Mouse (Mus musculus) brain, adult 2 months (tissue): ENCODE data around the gene Ap1s3.
"Not testable (repeated sequence)": the region's sequence is repeated elsewhere in the genome, so short reads cannot be mapped to it uniquely, and the experiment has no call there.

Source experiments
- DNase-seq: peaks from one replicate; pipeline ENCODE4 v3.0.0; 2011; ENCODE audit warnings: low read depth, low spot score

Gene Ap1s3

DNA sequence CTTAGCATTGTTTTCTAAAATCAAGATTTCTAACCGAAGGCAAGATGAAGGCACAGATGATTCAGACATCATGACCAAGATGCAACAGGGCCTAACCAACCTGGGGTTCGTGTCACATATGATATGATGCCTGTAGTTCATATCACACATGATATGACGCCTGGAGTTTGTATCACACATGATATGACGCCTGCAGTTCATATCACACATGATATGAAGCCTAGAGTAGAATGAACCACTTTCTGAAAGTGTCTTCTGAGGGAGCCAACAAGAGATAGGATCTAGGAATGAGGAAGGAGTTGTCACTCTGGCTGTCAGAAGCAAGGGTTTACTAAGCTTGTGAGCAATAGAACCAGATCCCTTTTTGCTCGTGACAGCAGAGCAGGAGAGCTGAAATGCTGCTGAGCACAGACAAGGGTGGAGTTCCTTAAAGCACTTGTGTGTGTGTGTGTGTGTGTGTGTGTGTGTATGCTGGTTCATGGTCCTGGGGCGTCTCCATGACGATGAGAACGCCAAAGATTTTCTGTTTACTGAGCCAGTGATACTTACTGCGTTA is 2.3 kb downstream of the Ap1s3 start:
- DNase-seq: no peak

DNA sequence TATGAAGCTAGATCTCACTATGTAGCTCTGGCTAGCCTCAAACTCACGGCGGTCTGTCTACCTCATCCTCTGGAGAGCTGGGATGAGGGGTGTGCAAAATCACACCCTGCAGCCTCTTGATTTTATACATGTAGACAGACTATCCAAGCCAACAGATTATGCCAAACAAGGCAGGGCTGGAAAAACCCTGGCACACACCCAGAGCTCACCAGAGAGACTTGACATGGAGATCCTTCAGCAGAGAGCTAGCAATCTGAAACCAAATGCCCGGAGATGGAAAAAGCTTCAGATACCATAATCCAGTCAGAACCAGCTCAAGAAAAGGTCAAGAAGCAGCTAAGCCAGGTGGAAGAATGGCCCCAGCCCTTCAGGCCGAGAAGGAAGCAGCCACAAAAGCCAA is 6.9 kb downstream of the Ap1s3 start:
- peak; percentile 21 for DNase-seq

DNA sequence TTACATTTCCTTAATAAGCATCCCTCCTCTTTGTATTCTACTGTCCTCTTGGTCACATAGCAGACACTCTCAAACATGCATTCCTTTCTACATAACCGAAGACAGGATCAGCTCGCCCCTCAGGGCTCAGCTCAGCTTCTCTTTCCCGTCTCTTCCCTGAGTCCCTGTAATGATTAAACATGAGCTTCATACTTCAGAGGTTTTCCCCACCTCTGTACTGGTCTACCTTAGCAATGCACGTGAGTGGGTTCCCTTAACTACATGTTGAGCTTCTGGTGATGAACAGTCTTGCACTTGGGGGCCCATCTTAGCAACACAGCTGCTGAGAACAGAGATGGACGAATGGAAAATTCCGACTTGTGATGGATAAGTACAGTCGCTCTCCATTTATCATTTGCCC is 12.2 kb downstream of the Ap1s3 start:
- DNase-seq: no peak

DNA sequence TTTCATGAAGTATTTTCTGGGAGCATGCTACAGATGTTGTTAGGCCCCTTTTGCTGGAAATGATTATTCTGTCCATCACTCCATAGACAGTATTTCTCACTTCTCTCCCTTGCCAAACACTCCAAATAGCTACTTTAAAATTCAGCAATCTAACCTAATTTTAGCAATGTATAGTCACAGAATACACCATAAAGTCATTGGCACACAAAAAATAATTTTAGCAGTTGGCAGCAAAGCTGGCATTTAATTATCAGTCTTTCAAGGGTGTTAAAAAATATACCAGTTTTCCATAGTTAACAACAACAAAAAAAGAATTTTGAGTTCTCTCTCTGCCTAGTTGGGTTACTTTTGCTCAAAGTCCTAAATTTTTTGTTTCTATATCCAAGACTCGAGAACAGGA is 14.4 kb downstream of the Ap1s3 start:
- DNase-seq: peak; percentile 51

- peak; percentile 12 for DNase-seq
These were observed 15.8 kb downstream of the Ap1s3 start for GRCm38 (mm10) chr1:79655819-79656555.

DNA sequence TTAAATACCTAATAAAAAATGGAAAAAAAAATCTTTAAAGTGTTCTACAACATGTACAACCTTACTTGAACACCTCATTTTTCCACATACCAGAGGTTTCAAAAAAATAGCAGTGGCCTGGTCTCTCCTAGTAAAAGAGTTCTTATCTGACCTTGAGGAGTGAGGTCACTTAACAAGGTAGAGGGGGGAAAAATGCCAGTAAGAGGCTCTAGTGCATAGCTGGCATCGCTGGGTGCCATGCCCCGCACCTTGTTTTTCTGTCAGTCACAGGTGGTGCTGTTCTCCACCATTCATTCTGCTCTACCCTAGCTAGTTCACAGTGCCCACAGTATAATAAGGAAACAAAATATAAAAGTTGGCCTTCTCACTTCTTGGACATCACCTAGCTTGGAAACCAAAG is 16.8 kb downstream of the Ap1s3 start:
- DNase-seq: no peak

GRCm38 (mm10) chr1:79643411-79644110 is 28.2 kb downstream of the Ap1s3 start:
- no peak for DNase-seq

- DNase-seq: no peak
These were observed 29.1 kb downstream of the Ap1s3 start for GRCm38 (mm10) chr1:79642680-79643079.

DNA sequence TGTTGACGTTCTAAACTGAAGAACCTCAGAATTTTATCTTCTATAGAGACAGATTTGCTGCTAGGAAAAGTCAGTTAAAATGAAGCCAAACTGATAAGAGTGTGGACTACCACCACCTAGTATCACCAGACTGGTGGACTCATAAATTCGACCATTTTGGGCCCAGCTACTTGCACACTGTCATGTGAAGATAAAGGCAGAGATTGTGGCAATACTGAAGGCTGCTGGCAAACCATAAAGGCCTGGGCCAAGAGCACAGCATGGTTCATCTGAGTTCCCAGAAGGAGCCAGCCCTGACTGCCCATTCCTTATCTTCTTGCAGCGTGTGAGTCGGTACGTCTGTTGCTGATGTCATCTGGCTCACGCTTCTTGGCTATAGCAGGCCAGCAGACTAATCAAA is 30.4 kb downstream of the Ap1s3 start:
- DNase-seq: peak; percentile 10

- peak; percentile 91 for DNase-seq
These were observed 31.6 kb downstream of the Ap1s3 start for GRCm38 (mm10) chr1:79640151-79640550.

- DNase-seq: no peak
These were observed 32.1 kb downstream of the Ap1s3 start for GRCm38 (mm10) chr1:79639683-79640082.

- peak; percentile 8 for DNase-seq
These were observed 32.7 kb downstream of the Ap1s3 start for GRCm38 (mm10) chr1:79639107-79639506.

DNA sequence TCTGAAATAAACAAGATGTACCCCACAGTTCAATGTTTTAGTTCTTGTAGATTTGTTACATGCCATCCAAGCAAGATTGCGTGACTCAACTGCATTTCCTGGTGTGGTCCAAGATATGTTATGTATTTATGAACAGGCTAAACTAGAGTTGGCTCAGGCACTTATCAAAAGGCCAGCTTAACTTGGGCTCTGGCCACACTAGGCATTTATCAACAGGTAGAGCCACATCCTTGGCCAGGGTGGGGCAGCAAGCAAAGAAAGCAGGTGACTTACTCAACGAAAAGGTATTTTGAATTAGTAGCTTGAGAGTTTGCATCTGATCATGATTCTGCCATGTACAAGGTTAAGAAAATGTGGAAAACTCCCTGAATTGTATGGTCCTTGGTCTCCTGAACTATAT is 34.0 kb downstream of the Ap1s3 start:
- DNase-seq: no peak

GRCm38 (mm10) chr1:79631521-79631920 is 40.3 kb downstream of the Ap1s3 start:
- no peak for DNase-seq

DNA sequence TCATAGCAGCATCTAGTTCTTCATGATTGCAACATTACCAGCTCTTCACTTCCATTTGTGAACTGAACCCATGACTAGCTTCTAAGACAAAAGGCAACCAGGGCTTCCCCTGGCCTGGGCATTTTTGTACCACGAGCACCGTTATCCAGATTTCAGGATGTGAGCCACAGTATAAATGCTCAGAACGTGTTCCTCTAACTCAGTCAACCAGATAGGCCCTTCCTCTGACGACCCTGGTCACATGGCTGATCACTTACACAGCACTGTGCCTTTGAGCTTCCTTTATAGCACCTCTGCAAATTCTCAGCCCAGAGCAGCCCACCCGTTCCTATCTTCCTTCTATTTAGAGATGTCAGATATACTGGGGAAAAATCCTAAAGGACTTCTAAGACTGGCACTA is 42.0 kb downstream of the Ap1s3 start:
- DNase-seq: no peak

- DNase-seq: peak; percentile 17
These were observed 45.6 kb downstream of the Ap1s3 start for GRCm38 (mm10) chr1:79626140-79626539.

GRCm38 (mm10) chr1:79619434-79619833 is 52.3 kb downstream of the Ap1s3 start:
- no peak for DNase-seq

GRCm38 (mm10) chr1:79616492-79616891 is 55.3 kb downstream of the Ap1s3 start:
- no peak for DNase-seq

DNA sequence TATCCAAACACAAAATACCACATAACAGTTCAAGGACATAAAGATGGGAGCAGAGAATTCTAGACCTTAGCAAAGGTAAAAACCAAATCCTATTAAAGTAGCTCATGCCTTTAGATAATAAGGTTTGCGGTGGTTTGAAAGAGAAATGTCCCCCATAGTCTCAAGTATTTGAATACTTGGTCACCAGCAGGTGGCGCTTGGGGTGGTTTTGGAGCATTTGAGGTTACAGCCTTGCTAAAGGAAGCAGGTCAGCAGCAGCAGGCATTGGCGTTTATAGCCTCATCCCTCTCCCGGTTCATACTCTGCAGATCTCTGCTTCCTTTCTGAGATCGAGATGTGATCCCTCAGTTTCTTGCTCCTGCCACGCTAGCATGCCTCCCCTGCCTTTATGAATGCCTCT is 57.3 kb downstream of the Ap1s3 start:
- DNase-seq: no peak

GRCm38 (mm10) chr1:79611271-79611670 is 60.5 kb downstream of the Ap1s3 start:
- DNase-seq: not testable (repeated sequence)

- DNase-seq: peak; percentile 8
These were observed 62.9 kb downstream of the Ap1s3 start for GRCm38 (mm10) chr1:79608856-79609255.

DNA sequence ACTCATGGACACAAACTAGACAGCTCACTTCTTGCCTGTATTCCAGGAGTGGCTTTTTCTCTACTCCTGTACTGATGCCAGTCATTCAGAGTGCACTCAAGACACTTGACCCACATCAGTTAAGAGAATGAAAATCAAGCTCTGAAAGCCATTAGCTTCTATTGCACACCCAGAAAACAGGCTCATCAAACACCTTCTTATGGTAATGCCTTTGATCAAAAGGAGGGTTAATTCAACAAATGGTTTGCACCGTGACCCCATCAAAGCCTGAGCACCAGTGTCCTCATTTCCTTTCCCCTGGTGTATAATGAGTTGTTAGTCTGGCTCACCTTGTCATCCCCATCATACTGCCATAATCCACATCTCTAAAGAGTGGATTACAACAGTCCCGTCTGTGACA is 69.3 kb downstream of the Ap1s3 start:
- no peak for DNase-seq
